Mouse (Mus musculus): ENCODE results near the gene Gm9758. TPM values are rescaled to one million over a fixed set of nuclear protein-coding genes. Genes with fewer than 3 reads are reported as not detected.
A peak's percentile ranks its signal among the peaks of the same experiment; 100 is the strongest.
"Not testable (repeated sequence)": the region's sequence is repeated elsewhere in the genome, so short reads cannot be mapped to it uniquely, and the experiment has no call there.

Gm9758 gene
- total RNA-seq (2021): not detected
- long read RNA-seq, experiment 1: 0 reads
- long read RNA-seq, experiment 2: 0 reads

DNA sequence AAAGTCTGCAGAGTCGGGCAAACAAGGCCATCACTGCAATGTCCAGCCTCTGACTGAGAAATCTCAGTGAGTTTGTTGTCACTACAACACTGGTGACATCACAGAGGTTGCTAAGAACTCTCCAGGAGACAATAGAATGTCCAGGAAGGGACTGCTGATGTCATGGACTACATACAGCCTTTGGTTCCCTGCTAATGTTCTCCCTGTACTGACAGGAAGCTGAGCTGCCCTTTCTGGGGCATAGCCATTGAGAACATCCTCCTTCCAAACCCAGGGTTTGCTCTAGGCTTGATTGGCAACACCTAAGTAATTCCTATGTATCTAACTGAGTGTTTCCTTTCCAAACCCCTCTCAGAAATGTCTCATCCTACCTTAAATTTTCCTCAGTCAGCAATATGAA is at the start of gene Gm9758:
Gene Gm9758 (minus strand): TSS at position 101 of the 400 bp plus-strand sequence.
- DNase-seq: not testable (repeated sequence)

DNA sequence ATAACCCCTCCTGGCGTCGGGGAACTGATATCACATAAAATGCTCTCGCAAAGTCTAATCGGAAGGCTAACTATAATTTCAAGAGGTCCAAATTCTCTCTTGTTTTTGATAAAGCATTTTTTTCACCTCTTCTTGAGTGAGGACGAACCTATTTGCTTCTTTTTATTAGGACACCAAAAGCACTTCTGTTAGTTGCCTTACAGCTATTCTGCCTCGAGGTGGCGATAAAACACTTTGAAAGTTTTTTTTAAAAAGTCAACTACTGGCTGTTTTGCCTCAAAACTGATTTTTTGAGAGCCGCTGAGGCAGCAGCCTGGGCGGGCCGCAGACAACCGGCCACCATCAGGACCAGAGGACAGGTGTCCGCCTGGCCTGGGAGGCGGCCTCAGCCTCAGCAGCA is 49.1 kb upstream of the Gm9758 start:
- DNase-seq: not testable (repeated sequence)

GRCm38 (mm10) chr5:14961502-14961901 is 46.8 kb upstream of the Gm9758 start:
- DNase-seq: not testable (repeated sequence)

DNA sequence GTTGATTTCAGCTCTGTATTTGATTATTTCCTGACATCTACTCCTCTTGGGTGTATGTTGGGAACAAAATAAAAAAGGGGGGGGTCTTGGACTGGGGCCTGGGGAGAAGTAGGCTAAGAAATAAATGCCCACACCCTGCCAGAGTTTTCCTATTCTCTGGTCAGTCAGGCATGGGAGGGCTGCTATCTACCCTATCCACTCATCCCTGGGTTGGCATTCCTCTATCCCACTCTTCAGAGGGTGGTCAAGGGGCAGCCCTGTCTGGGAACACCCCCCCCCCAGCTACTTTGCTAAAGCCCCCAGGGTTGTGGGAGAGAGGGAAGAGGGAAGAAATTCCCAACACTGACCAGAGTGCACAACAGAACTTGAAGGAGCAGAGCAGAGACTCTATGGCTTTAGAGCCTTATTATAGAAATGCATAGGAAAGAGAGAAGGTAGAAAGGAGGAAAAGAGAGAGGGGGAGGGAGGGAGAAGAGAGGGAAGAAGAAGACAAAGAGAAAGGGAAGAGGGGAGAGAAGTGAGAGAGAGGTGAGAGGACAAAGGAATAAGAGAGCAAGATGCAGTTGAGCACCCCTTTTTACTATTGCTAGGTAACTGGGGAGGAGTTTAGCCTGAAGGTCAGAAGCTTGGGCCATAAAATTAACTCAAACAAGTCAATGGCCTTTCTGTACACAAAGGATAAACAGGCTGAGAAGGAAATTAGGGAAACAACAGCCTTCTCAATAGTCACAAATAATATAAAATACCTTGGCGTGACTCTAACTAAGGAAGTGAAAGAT is 41.4 kb upstream of the Gm9758 start:
- not testable (repeated sequence) for DNase-seq

DNA sequence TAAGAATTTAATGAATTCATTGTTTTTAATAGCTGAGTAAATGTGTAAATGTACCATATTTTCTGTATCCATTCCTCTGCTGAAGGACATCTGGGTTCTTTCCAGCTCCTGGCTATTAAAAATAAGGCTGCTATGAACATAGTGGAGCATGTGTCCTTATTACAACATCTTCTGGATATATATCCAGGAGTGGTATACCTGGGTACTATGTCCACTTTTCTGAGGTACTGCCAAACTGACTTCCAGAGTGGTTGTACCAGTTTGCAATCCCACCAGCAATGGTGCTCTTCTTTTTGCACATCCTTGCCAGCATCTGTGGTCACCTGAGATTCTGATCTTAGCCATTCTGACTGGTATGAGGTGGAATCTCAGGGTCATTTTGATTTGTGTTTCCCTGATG is 38.9 kb upstream of the Gm9758 start:
- not testable (repeated sequence) for DNase-seq

DNA sequence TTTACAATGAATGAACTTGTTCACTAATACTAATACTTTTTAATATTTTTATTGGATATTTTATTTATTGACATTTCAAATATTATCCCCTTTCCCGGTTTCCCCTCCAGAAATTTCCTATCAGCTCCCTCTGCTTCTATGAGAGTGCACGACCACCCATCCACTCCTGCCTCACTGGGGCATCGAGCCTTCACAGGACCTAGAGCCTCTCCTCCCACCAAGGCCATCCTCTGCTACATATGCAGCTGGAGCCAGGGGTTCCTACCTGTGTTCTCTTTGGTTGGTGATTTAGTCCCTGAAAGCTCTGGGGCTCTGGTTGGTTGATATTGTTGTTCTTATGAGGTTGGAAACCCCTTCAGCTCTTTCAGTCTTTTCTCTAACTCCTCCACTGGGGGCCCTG is 38.0 kb upstream of the Gm9758 start:
- not testable (repeated sequence) for DNase-seq

DNA sequence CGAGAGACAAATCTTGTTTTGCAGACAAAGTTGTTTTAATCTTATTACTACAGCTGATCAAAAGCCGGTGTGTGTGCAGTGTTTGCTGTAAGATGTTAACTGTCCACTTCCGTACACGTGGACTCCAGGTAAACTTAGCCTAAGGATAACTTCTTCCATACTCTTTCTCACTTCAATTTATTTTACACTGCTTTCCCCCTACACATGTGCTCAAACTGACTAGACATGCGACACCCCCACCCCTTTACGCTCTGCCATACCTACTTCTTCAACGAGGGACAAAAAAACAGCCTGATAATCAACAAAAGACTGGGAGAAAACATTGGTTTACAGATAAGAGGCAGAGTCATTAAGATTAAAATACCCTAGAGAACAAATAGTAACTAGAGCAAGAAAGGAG is 37.1 kb upstream of the Gm9758 start:
- not testable (repeated sequence) for DNase-seq

- peak; percentile 12 for DNase-seq
These were observed 32.9 kb upstream of the Gm9758 start for GRCm38 (mm10) chr5:14947482-14948198.

GRCm38 (mm10) chr5:14945524-14945923 is 30.8 kb upstream of the Gm9758 start:
- DNase-seq: not testable (repeated sequence)

DNA sequence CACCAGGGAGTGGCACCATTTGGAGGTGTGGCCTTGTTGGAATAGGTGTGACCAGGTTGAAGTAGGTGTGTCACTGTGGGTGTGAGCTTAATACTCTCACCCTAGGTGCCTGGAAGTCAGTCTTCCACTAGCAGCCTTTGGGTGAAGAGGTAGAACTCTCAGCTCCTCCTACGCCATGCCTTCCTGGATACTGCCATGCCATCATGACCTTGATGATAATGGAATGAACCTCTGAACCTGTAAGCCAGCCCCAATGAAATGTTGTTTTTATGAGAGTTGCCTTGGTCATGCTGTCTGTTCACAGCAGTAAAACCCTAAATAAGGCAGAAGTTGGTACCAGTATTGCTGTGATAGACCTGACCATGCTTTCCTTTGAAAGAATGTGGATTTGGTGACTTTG is 26.3 kb upstream of the Gm9758 start:
- not testable (repeated sequence) for DNase-seq

DNA sequence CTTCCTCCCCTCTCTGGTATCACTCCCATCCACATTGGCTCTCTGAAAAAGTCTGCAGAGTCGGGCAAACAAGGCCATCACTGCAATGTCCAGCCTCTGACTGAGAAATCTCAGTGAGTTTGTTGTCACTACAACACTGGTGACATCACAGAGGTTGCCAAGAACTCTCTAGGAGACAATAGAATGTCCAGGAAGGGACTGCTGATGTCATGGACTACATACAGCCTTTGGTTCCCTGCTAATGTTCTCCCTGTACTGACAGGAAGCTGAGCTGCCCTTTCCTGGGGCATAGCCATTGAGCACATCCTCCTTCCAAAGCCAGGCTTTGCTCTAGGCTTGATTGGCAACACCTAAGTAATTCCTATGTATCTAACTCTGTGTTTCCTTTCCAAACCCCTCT is 23.6 kb upstream of the Gm9758 start, which contains the start of gene Speer4e:
Gene Speer4e (minus strand): TSS at position 101 of the 400 bp plus-strand sequence.
- DNase-seq: not testable (repeated sequence)

DNA sequence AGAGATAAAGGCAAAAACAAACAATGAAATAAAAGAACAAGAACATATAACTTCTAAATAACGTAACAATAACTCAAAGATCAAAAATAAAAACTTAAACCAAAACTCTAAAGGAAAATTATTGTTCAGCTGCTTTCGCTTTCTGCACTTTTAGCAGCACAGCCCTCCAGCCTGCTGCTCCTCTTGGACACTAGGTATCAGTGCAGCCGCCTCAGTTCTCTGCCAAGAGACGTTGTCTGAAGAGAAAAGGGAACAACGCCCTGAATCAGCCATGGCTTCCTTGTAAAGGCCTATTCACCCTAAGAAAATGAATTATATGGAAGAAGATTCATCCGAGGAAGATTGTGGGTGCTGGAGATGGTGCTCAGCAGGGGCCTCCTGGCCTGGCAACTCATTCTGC is 19.0 kb upstream of the Gm9758 start:
- not testable (repeated sequence) for DNase-seq

GRCm38 (mm10) chr5:14927047-14927446 is 12.3 kb upstream of the Gm9758 start:
- peak; percentile 7 for DNase-seq

- DNase-seq: not testable (repeated sequence)
These were observed 338 bp downstream of the Gm9758 start for GRCm38 (mm10) chr5:14914361-14914760.

GRCm38 (mm10) chr5:14903539-14903938 is 11.2 kb downstream of the Gm9758 start:
- DNase-seq: not testable (repeated sequence)

- DNase-seq: no peak
These were observed 22.5 kb downstream of the Gm9758 start for GRCm38 (mm10) chr5:14892242-14892641.

DNA sequence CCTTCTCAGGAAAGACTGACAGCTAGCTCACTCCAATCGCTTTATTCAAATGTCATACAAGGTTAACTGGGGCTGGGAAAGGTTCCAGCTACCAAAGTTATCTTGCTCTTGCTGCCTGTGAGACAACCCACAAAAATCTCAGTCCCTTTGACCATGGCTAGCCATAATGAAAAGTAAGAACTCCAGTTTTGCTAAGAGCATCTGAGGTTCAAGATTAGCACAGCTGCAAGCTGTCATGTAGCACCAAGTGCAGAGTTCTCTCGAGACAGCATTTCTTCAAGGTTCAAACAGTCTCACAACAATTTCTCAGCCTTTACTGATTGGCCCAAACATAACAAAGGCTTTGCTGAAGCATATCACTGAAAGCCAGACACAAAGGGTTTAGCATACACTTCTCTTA is 29.4 kb downstream of the Gm9758 start:
- DNase-seq: not testable (repeated sequence)

Other genes with a start within 250 kb of the Gm9758 start
- not detected for gene Speer4e, start 23.5 kb upstream of the Gm9758 start, total RNA-seq (2021)
- gene Gm10354, start 64.0 kb upstream of the Gm9758 start, total RNA-seq (2021): not detected
- not detected for gene Gm17019, start 118.1 kb upstream of the Gm9758 start, total RNA-seq (2021)